Mouse (Mus musculus): Measurements from ENCODE around the gene Gtf2f2. TPM values are rescaled to one million over a fixed set of nuclear protein-coding genes. Genes with fewer than 3 reads are reported as not detected.

Gtf2f2 gene
- total RNA-seq, 2 experiments from 2014 or later = 10.8 to 13.5 TPM

DNA sequence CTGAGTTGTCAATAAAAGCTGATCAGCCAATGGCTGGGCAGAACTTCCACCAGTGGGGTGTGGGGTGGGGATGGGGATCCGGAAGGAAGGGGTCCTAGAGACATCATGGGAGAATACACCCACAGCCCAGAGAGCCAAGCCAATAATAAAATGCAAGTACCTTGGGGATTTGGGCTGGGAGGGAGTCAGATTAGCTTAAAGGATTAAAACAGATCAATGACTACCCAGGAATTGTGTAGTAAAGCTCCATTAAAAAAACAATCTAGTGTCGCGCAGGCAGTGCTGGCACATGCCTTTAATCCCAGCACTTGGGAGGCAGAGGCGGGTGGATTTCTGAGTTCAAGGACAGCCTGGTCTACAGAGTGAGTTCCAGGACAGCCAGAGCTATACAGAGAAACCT lies 5.7 kb downstream of the Gtf2f2 start:
- no peak for DNase-seq
- intact Hi-C loops (cut with DNase I) = no loop called here

DNA sequence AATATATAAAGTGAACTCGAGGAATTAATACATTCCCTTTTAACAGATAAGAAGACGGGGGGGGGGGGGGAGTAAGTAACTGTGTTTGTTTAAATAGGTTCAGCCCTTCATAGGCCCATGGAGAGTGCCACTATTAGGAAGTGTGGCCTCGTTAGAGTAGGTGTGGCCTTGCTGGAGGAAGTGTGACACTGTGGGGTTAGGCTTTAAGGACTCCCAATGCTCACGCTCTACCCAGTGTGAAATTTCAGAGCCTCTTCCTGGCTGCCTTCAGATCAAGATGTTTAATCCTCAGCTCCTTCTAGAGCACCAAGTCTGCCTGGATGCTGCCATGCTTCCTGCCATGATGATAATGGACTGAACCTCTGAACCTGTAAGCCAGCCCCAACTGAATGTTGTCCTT lies 8.9 kb downstream of the Gtf2f2 start:
- no peak for DNase-seq
- intact Hi-C loops (cut with DNase I) = loop anchor here (5.0 kb wide), 1 partner anchor 104 kb away; no protein-coding TSS in a partner anchor

DNA sequence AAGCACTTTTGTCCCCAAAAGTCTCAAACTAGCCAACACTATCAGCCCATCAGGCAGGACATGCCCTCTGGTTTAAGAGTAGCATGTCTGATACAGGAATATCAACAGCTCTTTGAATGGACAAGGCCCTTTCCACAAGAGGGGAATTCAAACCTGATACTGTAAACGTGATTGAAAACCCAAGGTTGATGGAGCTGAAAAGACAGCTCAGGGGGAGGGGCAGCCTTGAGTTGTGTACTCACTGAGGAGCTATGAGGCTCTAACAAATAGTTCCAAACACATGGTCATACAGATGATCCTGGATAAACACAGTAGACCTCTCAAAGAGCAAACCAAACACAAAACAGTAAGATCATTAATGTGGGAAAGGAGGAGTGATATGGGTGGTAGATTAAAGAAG lies 12.6 kb downstream of the Gtf2f2 start:
- no peak for DNase-seq
- intact Hi-C loops (cut with DNase I) = no loop called here

DNA sequence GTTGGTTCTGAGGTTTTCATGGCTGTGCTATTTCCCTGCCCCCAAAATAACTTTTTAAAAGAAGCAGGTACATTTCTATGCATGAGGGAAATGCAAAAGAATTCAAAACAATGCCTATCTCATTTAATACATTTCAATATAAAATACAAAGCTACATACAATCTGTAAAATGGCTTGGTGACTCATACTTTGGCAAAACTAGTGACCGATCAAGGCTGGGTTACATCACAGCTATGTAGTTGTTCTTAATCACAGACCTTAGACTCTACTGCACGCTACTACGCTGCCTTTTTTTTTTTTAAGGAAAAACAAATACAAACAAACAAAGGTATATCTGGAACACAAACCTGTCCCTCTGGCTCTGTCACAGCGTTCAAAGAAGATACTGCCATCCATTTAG lies 18.3 kb downstream of the Gtf2f2 start:
- intact Hi-C loops (cut with DNase I) = no loop called here
- no peak for DNase-seq

DNA sequence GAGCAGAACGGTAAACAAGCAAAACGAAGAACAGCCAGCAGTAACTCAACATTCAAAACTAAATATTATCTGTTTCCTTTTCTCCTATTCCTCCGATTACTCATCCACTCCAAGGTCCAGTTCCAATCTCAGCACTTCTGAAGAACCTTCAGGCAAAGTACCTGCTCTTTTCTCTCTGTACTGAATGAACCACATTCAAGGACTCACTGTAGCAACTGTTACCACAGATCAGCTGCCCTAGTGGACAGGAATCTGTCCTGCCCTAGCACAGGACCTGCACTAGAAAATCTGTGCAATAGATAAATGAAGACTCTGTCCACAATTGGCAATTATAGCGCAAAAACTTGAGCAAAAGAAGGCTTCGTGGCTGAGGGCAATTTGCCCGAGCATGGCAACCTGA lies 19.7 kb downstream of the Gtf2f2 start:
- no peak for DNase-seq
- intact Hi-C loops (cut with DNase I) = no loop called here

DNA sequence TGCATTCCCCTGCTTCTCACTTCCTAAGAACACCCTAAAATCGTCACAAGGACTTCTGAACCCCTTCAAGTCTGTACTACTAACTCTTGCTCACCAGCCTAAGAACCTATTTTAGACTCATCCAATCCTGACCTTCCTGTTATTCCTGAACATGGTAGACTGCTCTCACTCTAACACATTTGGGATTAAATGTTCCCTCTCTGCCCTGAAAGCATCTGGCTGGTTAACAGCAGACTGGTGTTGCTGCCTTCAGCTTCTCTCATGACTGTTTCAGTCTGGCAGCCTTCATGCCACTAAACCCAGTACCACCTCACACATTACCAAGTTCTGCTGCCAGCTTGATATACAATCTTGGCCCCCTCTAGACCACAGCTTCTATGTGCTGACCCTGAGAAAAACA lies 21.5 kb downstream of the Gtf2f2 start:
- DNase-seq = no peak
- intact Hi-C loops (cut with DNase I) = no loop called here

GRCm38 (mm10) chr14:75986878-75987483 lies 23.7 kb downstream of the Gtf2f2 start:
- intact Hi-C loops (cut with DNase I) = no loop called here
- DNase-seq = no peak

DNA sequence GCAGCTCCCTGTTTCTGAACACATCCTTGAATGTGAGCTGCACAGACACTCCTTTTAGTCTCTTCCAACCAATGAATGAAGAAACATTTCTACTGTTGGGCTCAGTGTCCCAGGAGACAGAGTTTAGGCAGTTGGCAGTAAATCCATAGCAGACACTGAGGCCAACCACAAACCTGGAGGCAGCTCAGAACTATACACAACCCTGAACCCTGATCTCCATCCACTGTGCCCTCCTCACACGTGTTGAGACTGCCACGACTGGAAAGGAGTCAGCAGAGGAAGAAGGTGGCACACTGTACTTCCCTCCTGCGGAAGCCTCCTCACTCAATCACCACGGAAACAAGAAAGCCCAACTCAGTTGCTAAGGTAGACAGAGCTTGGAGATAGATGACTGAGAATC lies 25.6 kb downstream of the Gtf2f2 start:
- DNase-seq = no peak
- intact Hi-C loops (cut with DNase I) = no loop called here

- no peak for DNase-seq
- intact Hi-C loops (cut with DNase I) = no loop called here
Measured at GRCm38 (mm10) chr14:75983891-75984290, 26.8 kb downstream of the Gtf2f2 start.

DNA sequence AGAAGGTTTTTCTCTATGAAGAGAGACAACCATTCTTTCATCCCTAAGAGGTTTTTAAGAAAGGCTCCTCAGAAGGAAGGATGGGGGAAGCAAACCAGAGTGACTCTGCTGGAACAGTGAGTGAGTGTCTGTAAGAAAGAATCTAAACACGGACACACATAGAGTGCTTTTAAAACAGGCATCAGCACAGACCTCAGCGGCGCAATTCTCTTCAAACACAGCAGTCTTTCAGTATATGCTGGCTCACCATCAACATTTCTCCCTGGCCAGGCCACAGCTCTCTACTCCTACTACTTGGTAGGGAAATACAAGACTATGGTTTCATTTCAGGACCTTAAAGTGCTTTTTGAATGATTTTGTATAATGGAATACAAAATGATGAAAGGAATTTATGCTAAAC lies 29.4 kb downstream of the Gtf2f2 start:
- DNase-seq = no peak
- intact Hi-C loops (cut with DNase I) = no loop called here

- DNase-seq = no peak
- intact Hi-C loops (cut with DNase I) = no loop called here
Measured at GRCm38 (mm10) chr14:75976107-75976506, 34.6 kb downstream of the Gtf2f2 start.

- no peak for DNase-seq
- intact Hi-C loops (cut with DNase I) = no loop called here
Measured at GRCm38 (mm10) chr14:75967291-75967690, 43.4 kb downstream of the Gtf2f2 start.

GRCm38 (mm10) chr14:75964433-75964832 lies 46.2 kb downstream of the Gtf2f2 start:
- DNase-seq = no peak
- intact Hi-C loops (cut with DNase I) = no loop called here

DNA sequence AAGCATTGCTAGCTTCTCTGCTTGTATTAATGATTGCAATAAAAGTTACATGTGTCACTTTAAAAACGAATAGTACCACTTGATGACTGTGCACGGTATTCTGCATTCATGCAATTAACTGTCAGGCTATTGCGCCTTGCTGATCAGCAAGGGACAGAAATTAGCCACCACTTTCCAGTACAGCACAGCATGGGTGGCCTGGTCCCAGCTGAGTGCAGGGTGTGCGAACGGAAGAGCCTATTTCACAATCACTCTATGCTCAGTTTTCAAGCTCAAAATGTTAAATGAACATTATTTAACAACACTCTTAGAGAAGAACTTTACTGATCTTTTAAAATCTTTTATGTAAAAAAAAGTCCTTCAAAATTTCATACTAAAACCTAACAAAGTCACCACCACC lies 46.7 kb downstream of the Gtf2f2 start:
- DNase-seq = no peak
- intact Hi-C loops (cut with DNase I) = no loop called here

DNA sequence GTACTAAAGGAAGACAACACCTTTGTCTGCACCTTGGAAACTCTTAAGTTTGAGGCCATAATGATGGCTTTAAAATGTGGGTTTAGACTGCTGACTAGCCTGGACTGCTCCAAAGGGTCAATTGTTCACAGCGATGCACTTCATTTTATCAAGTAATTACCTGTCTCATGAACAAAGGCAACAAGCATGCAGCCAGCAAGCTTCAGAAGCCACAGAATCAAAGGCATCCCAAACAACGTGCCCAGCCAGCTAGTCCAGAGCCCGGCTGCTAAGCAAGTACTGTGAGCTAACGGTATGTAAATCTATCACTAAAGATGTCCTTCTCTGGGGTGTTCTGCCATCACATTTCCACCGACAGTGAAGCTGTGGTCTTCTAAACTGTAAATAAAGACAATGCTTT lies 47.5 kb downstream of the Gtf2f2 start:
- intact Hi-C loops (cut with DNase I) = no loop called here
- no peak for DNase-seq

GRCm38 (mm10) chr14:75962250-75962649 lies 48.4 kb downstream of the Gtf2f2 start:
- intact Hi-C loops (cut with DNase I) = no loop called here

GRCm38 (mm10) chr14:75954766-75955165 lies 55.9 kb downstream of the Gtf2f2 start, which contains the start of gene Kctd4:
TSS of gene Kctd4 (plus strand) at chr14:75955009.
- no peak for DNase-seq
- intact Hi-C loops (cut with DNase I) = no loop called here

More at GRCm38 (mm10) chr14:75962250-75962649, 48.4 kb downstream of the Gtf2f2 start:
- DNase-seq = no peak

DNA sequence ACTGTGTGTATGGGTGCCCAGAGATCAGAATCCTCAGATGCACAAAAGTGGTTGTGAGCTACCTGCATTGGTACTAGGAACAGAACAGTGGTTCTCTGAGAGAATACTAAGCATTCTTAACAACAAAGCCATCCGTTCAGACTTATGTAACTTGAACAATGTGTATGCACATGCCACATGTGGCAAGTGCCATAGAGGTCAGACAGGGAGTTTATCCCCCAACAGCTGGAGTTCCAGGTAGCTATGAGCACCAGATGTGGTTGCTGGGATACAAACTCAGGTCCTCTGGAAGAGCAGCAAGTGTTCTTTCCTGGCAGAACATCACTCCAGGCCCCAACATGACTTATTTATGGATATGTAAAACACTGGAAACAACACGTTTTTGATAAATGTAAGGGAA lies 57.7 kb downstream of the Gtf2f2 start:
- intact Hi-C loops (cut with DNase I) = no loop called here
- DNase-seq = no peak

DNA sequence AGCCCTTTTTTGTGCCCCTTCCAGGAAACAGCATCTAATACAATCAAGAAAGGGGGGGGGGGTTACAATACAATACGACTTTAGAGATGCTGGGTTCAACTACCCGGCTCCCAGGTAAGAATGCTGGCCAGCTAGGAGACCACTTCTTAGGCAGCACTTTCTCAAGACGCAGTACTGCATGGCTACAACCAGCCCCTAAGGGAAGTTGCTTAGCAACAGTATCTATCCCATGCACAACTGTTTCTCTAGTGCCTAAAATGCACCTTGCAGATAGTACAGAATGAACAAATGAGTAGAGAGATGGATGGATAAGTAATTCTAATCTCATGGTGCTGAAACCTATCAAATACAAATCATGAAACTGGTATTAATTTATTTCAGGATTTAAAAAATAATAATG lies 63.0 kb downstream of the Gtf2f2 start:
- DNase-seq = no peak
- intact Hi-C loops (cut with DNase I) = no loop called here

GRCm38 (mm10) chr14:75942365-75942764 lies 68.3 kb downstream of the Gtf2f2 start:
- intact Hi-C loops (cut with DNase I) = no loop called here
- DNase-seq = no peak

GRCm38 (mm10) chr14:75941500-75941899 lies 69.2 kb downstream of the Gtf2f2 start:
- intact Hi-C loops (cut with DNase I) = no loop called here
- DNase-seq = no peak

GRCm38 (mm10) chr14:75937714-75938113 lies 73.0 kb downstream of the Gtf2f2 start:
- DNase-seq = no peak
- intact Hi-C loops (cut with DNase I) = no loop called here

DNA sequence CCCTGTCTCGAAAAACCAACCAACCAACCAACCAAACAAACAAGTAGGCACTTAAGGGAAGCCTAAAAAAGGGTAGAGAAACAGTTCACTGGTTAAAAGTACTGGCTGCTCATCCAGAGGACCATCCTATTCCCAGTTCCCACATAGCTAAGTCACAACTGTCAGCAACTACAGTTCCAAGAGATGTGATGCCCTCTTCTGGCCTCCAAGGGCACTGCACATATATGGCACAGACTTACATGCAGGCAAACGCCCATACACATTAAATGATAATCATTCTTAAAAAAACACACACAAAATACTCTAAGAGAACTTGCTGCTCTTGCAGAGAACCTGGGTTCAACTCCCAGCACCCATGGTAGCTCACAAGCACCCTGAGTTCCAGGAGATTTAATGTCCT lies 76.3 kb downstream of the Gtf2f2 start:
- intact Hi-C loops (cut with DNase I) = no loop called here
- DNase-seq = no peak
